Mouse (Mus musculus): ENCODE data around the gene Tgm2.

Tgm2 gene

GRCm38 (mm10) chr2:158166628-158167027, 20.4 kb upstream of the Tgm2 start:
- peak; percentile 64 for DNase-seq

DNA sequence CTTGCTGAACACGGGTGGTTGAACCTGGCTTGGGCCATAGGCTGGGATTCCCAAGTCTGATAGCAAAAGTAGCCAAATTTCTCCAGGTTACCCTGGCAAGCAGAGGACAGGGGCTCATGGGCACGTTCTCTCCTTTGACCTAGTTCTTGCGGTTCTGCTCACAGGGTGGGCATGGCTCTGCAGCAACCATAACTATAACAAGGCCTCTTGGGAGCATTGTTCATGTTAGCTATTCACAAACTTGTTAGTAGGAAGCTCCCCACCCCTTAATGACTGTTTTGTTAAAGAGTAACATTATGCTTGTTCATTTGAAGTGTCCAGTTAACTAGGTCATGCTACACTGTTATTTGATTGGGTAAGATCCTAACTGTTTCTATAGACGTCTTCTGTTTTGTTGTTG, 19.5 kb upstream of the Tgm2 start:
- peak; percentile 42 for DNase-seq

GRCm38 (mm10) chr2:158163034-158163433, 16.8 kb upstream of the Tgm2 start:
- no peak for DNase-seq

DNA sequence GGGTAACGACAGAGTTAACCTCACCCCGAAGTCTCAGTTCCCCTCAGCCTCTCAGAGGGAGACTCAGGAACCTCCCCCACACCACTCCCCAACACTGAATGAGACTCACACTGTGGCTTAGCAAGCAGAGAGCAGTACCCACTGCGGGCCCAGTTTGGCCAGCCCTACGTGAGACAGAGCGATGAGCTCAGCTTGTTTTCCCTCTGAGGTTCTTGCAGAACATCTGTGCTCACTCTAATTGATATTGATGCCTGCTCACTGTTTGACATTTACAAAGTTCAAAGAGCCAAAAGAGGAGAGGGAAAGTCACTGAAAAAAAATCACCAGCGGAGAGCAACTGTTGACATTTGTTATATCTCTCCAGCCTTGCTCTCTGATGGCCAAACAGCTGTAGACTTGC, 15.5 kb upstream of the Tgm2 start:
- DNase-seq, result no peak

- DNase-seq, result peak; percentile 65
Observed at GRCm38 (mm10) chr2:158159376-158160235, 13.4 kb upstream of the Tgm2 start.

DNA sequence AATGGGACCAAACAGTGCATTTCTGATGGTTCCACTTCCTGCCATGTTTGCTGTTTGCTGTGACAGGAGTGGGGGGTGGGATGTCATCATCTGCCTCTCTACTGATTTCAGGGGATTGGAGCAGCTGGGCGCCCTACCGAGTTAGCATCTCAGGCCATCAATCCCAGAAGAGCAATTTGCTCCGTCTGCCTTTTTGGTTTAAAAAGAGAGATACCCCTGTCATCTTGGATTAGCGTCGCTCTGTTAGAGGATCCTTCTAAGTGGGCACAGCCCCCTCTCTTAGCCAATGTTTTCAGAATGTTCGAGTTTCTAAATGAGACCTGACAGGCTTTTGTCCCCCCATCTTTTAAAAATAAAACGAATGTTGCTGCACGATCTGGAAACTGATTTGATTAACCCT, 11.4 kb upstream of the Tgm2 start:
- no peak for DNase-seq

DNA sequence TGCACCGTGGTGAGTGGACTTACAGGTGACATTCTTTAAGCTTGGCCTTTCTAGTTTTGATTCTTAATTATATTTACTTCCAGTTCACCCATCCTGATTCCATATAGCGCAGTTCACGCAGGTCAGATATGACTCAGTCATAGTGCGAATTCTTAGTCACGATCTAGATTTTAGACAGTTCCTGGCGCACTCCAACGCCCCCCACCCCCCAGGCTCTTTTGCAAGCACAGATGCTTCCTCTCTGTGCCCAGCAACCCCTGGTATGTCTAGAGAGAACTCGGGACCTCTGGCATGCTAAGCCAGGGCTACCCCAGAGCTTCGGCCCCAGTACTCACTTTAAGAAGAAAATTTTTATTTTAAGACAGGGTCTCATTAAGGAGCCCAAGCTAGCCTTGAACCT, 10.3 kb upstream of the Tgm2 start:
- no peak for DNase-seq

DNA sequence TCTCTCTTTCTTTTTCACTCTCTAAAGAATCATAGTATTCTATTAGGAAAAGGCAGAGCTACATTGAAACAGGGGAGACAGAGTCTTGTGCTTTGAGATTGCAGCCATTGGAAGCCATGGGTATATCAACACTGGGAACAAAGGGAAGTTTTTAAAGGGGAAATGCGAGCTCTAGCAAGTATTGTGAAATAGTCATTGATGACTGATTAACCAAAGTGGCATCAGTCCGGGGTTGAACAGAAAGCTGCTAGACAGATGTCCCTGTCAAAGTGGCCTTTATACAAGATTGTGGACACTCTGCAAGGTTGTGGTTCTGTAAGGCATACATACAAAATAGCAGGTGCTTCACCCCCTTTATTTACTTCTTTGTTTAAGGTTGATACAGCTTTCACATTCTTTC, 9.4 kb upstream of the Tgm2 start:
- DNase-seq, result no peak

GRCm38 (mm10) chr2:158155101-158155500, 8.9 kb upstream of the Tgm2 start:
- no peak for DNase-seq

DNA sequence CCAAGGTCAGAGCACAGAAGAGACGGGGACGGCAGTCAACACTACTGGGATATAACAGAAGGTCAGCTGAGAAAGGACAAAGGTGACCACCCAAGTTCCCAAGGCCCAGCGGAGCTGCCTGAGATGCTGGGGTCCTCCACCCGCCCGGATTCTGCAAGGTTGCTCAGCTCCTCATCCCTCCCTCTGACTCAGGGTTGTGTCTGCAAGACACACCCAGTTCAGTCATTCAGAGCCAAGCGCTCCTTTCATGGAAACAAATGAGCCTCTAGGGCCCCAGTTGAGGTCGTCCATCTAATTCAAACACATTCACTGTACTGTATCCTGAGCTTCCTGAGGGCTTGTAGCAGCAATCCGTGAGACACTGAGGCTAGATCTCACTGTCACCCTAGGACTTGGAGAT, 8.4 kb upstream of the Tgm2 start:
- no peak for DNase-seq

DNA sequence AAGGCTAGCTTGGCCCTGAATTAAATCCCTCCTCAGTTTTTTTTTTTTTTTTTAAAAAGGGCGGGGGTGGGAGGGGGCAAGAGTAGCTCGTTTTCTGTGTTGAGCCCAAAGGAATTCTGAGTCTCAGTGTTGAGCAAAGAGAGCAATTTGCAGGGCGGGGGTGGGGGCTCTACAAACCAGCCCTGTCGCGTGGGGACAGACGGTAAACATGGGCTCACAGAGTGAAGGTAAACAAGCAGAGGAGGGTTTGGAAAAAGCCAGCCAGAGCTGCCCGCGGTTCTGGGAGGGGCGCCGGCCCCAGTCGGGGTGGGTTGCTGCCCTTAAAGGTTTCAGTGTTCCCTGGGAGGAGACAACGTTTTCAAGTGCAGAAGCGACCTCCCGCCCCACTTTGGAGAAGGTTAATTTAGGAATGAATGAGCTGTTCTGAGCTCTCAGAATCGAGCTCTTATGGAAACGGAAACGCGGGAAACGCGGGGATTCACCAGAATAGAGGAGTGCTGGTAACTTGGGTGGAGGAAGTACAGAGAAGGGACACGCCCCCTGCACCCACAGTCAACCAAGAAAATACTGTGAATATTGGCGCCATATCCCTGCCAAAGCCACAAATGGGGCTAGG, 7.6 kb upstream of the Tgm2 start:
- DNase-seq, result no peak

DNA sequence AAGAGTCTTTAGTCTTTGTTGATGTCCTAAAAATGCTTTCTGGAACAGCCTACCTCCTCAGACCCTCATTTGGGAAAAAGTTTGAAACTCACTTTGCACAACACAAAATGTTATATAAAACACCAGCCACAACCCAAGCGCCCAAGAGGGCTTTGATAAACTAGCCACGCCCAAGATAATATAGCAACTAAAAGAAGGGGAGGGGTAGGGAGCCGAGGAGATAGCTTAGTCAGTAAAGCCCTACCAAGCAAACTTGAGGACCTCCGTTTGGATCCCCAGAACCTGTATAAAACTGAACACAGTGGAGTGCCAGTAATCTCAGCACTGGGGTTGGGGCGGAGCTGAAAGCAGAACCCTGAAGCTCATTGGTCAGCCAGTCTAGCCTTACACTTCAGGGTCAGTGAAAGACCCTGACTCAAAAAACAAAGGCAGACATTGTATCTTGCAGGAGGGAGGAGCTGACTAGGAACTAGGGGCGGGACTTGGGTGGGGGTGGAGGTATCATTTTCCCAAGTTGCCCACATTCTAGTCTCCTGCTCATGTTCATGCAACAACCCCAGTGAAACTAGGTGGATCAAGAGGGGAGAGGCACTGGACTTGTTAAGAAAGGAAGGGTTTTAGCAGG, 6.6 kb upstream of the Tgm2 start:
- DNase-seq, result no peak

DNA sequence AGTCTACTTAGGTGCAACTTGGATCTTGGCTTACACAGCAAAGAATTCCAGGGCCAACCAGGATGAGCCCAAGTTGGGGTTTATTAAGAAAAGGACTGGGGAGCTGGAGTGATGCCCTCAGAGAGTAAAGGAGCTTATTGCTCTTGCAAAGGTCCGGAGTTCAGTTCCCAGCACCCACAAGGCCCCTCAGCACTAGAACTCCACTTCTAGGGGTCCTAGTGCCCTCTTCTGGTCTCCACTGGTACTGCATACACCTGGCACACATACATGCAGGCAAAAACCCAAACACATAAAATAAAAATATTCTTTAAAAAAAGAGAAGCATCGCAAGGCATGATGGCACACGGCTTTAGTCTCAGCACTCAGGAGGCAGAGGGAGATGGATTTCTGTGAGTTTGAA, 4.8 kb upstream of the Tgm2 start:
- DNase-seq, result no peak

GRCm38 (mm10) chr2:158146971-158147370, 735 bp upstream of the Tgm2 start:
- DNase-seq, result no peak

- DNase-seq, result no peak
Observed at GRCm38 (mm10) chr2:158145528-158146065, 639 bp downstream of the Tgm2 start.

DNA sequence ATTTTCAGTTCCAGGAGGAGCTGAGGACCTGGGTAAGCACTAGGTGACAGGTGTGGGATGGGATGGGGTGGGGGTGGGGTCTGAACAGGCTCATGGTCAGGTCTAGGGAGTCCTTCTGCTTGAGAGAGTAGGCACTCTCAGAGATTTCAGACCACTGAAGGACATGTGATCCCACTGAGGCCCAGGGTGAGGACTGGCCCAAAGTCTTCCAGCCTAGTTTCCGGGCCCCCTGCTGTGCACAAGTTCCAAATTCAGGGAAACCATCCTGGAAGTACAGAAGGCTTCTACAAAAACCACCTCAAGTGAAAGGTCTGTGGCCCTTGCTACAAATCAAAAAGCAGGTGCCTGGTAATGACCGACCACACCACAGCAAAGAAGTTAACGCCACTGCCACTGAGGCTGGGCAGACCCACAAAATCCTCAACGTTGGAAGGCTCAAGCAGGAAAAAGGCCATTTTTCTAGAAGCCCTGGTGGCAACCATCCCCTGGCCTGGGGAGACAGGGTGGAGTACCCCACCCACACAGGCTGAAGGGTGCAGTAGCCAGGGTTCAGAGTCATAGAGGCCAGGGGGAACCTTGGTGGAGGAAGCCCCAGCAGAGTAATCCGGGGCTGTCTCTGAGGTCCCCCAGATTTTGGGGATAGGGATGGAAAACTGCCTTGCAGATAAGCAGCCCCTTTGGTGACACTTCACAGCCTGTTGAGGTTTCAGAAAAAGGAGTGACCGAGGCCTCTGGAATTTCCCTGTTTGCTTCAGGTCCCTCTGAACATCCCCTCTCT, 1.3 kb downstream of the Tgm2 start:
- no peak for DNase-seq

- DNase-seq, result no peak
Observed at GRCm38 (mm10) chr2:158144263-158144662, 2.0 kb downstream of the Tgm2 start.

DNA sequence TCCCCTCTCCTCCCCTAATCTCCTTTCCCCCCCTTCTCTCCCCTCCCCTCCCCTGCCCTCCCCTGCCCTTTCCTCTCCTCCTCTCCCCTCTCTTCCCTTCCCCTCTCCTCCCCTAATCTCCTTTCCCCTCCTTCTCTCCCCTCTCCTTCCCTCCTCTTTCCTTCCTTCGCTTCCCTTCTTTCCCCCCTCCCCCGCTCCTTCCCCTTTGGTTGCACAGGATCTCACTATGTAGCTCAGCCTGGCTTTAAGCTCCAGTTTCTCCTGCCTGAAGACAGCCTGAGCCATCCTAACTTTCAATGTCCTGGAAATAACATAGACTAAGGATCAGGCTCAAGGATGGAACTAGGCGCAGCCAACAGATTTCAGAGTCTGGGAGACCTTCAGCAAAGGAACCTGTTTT, 2.4 kb downstream of the Tgm2 start:
- no peak for DNase-seq

GRCm38 (mm10) chr2:158142981-158143380, 3.3 kb downstream of the Tgm2 start:
- no peak for DNase-seq

- DNase-seq, result peak; percentile 47
Observed at GRCm38 (mm10) chr2:158141690-158142440, 4.4 kb downstream of the Tgm2 start.

DNA sequence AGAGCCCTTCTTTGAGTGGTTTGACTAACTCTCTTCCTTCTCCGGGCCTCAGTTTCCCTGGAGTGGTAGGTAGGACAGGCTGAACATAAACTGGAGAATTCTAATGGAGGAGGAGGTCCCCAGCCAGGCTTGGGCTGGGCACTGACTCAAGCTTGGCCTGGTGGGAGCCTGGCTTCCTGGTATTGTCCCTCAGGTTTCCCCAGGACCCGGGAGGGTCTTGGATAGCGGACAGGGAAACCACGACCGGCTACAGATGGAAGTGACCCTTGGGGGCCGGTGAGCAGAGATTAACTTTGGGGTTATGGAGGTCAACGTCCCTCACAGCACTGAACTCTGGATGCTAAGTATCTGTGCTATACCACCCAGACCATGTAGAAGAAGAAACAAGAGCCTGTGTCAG, 5.0 kb downstream of the Tgm2 start:
- DNase-seq, result no peak

DNA sequence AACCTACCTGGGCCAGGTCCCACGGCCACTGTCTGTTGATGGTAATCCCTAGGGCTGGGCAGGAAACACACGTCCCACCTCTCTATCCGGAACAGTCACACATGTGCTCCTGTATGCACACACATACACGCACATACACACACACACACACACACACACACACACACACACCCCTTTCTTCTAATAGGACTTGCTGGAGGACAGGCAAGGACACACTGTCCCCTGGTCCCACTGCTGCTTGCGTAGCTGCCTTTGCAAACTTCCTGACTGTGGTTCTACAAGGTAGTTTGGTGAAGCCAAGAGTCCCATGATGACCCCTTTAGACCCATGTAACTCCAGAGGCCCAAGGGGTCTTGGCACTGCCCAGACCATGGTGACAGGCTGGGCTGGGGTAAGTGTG, 5.6 kb downstream of the Tgm2 start:
- no peak for DNase-seq
